Mouse (Mus musculus) liver, embryonic 11.5 days (tissue): ENCODE results near the gene Camk2g. TPM values are rescaled to one million over a fixed set of nuclear protein-coding genes. Genes with fewer than 3 reads are reported as not detected.
A peak's percentile ranks its signal among the peaks of the same experiment; 100 is the strongest.

Experiments used
- ATAC-seq: fragments of 200-750 bp; cut with Nextera tagmentation; replicated peaks from 2 replicates; pipeline ENCODE4 v1.8.0; 2017; ENCODE audit warnings: moderate number of reproducible peaks, mild to moderate bottlenecking, moderate TSS enrichment, moderate library complexity; ENCODE audit not compliant: low FRiP score
- DNase-seq: peaks from one replicate; pipeline ENCODE4 v3.0.0-alpha.2; 2017; ENCODE audit warnings: low spot score
- H3K27ac ChIP-seq: fragments of 300-500 bp; sonication (generic); 2 replicates; pipeline ENCODE4 v1.5.1; 2014; ENCODE audit warnings: mild to moderate bottlenecking, low read depth, low read length, control low read depth
- H3K27me3 ChIP-seq: fragments of 300-500 bp; sonication (generic); replicated peaks from 2 replicates; pipeline ENCODE4 v1.6.1; 2014; ENCODE audit warnings: low read length, mixed read lengths; ENCODE audit not compliant: control insufficient read depth, insufficient read depth
- H3K36me3 ChIP-seq: fragments of 300-500 bp; sonication (generic); 2 replicates; pipeline ENCODE4 v1.6.1; 2014; ENCODE audit warnings: mild to moderate bottlenecking, low read length, moderate library complexity, mixed read lengths; ENCODE audit not compliant: control insufficient read depth, insufficient read depth
- H3K4me1 ChIP-seq: fragments of 300-500 bp; sonication (generic); replicated peaks from 2 replicates; pipeline ENCODE4 v1.6.1; 2014; ENCODE audit warnings: low read length, mixed read lengths; ENCODE audit not compliant: control insufficient read depth, insufficient read depth
- H3K4me2 ChIP-seq: fragments of 300-500 bp; sonication (generic); 2 replicates; pipeline ENCODE4 v1.6.1; 2014; ENCODE audit warnings: mild to moderate bottlenecking, control low read depth, moderate library complexity
- H3K4me3 ChIP-seq: fragments of 300-500 bp; sonication (generic); 2 replicates; pipeline ENCODE4 v1.5.1; 2014; ENCODE audit warnings: low read depth, low read length, control low read depth
- H3K9ac ChIP-seq: fragments of 300-500 bp; sonication (generic); 2 replicates; pipeline ENCODE4 v1.6.1; 2014; ENCODE audit warnings: low read depth, low read length, control low read depth
- H3K9me3 ChIP-seq: fragments of 300-500 bp; sonication (generic); 2 replicates; pipeline ENCODE4 v1.6.1; 2016; ENCODE audit warnings: low read length, inconsistent platforms, mixed read lengths; ENCODE audit not compliant: control insufficient read depth
- WGBS: fragments of 180-500 bp; shearing (Covaris S2); extraction: QIAGEN DNeasy Blood & Tissue Kit; methylation state at CpG from one replicate; pipeline ENCODE4 v1.1.7; 2014; 5-methylcytosine and 5-hydroxymethylcytosine counted together
- polyA plus RNA-seq: library from polyadenylated mRNA; unstranded; fragments of >200 nt; fragmentation: Nextera tagmentation; extraction: Ambion mirVana; gene quantifications from 2 replicates; pipeline ENCODE4 v1.2.1, GENCODE M21; 2014

Camk2g gene
- polyA plus RNA-seq, 1 experiment from 2014 or later, result 28.6 TPM

DNA sequence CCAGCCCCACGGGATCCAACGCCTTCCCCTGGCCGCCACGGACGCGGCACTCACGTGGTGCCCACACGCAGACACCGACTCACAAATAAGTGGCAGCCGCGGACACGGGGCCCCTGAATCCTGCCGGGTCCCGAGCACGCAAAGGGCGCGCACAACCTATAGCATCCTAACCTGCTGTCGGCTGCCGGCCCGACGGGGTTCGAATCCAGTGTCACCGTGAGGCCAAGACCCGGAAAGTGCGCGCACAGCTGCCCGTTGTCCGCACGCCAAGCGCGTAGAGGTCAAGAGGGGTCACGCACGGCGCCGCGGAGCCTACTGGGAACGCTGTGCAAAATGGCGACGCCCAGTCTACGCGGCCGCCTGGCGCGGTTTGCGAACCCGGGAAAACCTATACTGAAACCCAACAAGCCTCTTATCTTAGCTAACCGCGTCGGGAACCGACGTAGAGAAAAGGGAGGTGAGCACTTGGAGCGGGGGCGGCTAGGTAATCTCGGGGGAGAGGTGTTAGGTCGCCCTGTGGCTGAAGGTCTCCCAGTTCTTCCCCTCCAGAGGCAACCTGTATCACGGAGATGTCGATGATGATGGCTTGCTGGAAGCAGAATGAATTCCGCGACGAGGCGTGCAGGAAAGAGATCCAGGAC lies 91.0 kb downstream of the Camk2g start, which contains the start of gene Chchd1:
TSS of gene Chchd1 (plus strand) at position 266 of the 641 bp plus-strand sequence.
- DNase-seq (peak; percentile 94), ATAC-seq (peak; percentile 85)
- Histone ChIP-seq H3K27ac (peak within 1 kb of the TSS; percentile 93), H3K27me3 (no peaks in the 10 kb centered on the region), H3K9me3 (no peaks in the 10 kb centered on the region), H3K4me3 (peak within 1 kb of the TSS; percentile 94), H3K9ac (peak within 1 kb of the TSS; percentile 95), H3K4me2 (peak within 1 kb of the TSS; percentile 87), H3K36me3 (peaks cover 10% of the 10 kb centered on the region; the same call in 1 of the 2 replicates), H3K4me1 (peaks cover 35% of the 10 kb centered on the region)
- WGBS, result under 1% methylated on average over 61 of the region's 61 CpGs

DNA sequence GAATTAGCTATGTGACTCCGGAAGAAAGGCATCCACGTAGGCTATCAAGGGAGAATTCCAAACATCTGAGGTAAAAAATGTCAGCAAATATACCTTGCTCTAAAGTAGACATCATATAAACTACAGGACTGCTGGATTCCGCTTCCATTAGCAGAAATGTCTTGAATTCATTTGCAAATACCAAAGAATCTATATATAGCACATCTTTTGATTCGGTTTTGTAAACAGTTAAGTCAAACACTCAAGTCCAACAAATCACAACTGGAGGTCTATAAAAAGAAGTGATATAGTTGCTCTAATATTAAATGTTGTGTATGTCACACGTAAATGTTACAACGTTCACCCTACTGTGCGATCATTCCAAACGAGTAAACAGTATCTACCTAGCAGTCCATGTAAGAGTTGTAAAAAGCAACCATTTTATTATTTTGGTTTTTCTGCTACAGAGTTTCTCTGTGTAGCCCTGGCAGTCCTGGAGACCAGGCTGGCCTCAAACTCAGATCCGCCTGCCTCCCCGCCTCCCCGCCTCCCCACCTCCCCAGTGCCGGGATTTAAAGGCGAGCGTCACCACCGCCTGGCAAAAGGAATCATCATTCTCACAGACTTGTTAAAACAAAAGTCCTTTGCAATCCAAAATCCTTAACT lies 91.7 kb downstream of the Camk2g start:
- peak overlapping the region; percentile 87 for H3K4me2 ChIP-seq
- WGBS, result 11% methylated on average over 15 of the region's 15 CpGs
- peaks cover 38% of the 10 kb centered on the region for H3K4me1 ChIP-seq
- ATAC-seq (peak; percentile 35; the same call in 1 of the 2 replicates), DNase-seq (no peak)
- peaks cover 10% of the 10 kb centered on the region; the same call in 1 of the 2 replicates for H3K36me3 ChIP-seq
- peak overlapping the region; percentile 93; the same call in 1 of the 2 replicates for H3K27ac ChIP-seq
- H3K9ac ChIP-seq, result peak overlapping the region; percentile 95
- H3K27me3 ChIP-seq, result no peaks in the 10 kb centered on the region
- H3K9me3 ChIP-seq, result no peaks in the 10 kb centered on the region
- H3K4me3 ChIP-seq, result peak overlapping the region; percentile 94

- Histone ChIP-seq H3K9me3 (no peaks in the 10 kb centered on the region), H3K27ac (no peak overlapping the region), H3K4me3 (peak overlapping the region; percentile 94), H3K9ac (peak overlapping the region; percentile 95), H3K4me1 (peaks cover 43% of the 10 kb centered on the region), H3K36me3 (peaks cover 13% of the 10 kb centered on the region; the same call in 1 of the 2 replicates), H3K27me3 (no peaks in the 10 kb centered on the region), H3K4me2 (peak overlapping the region; percentile 87)
- no peak for DNase-seq
- no peak for ATAC-seq
- WGBS, result 82% methylated on average over 8 of the region's 8 CpGs
These were observed 92.3 kb downstream of the Camk2g start for GRCm38 (mm10) chr14:20701554-20701953.

GRCm38 (mm10) chr14:20700362-20700761 lies 93.5 kb downstream of the Camk2g start:
- Histone ChIP-seq H3K9ac (no peak overlapping the region), H3K4me1 (peaks cover 53% of the 10 kb centered on the region), H3K36me3 (peaks cover 12% of the 10 kb centered on the region; the same call in 1 of the 2 replicates), H3K9me3 (no peaks in the 10 kb centered on the region), H3K27me3 (no peaks in the 10 kb centered on the region), H3K4me3 (no peak overlapping the region), H3K4me2 (no peak overlapping the region), H3K27ac (no peak overlapping the region)
- ATAC-seq (no peak), DNase-seq (no peak)
- WGBS, result 79% methylated on average over 3 of the region's 3 CpGs

GRCm38 (mm10) chr14:20698515-20698914 lies 95.4 kb downstream of the Camk2g start:
- H3K9ac ChIP-seq, result no peak overlapping the region

DNA sequence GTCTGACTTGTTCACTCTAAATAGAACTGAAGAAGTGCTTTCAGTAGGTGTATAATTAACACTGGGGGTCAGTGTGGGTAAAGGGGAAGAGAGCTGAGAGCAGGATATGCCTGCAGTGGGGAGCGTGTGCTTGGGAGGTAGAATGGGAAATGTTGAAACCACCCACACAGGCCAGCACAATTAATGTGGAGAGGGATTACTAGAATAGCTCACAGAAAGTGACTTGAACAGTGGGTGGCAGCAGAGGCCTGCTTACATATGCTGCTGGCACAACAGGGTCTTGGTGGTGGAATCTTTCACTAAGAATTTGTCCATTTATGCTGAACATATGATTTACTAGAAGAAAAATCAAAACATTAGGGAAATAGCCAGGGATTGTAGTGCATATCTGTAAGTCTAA lies 96.9 kb downstream of the Camk2g start:
- H3K27ac ChIP-seq, result no peak overlapping the region
- H3K4me3 ChIP-seq, result peak overlapping the region; percentile 25; the same call in 1 of the 2 replicates
- WGBS, result 38% methylated on average over 1 of the region's 1 CpGs
- H3K4me1 ChIP-seq, result peaks cover 61% of the 10 kb centered on the region
- peak overlapping the region; percentile 10 for H3K9ac ChIP-seq
- H3K9me3 ChIP-seq, result no peaks in the 10 kb centered on the region
- ATAC-seq, result no peak
- no peaks in the 10 kb centered on the region for H3K27me3 ChIP-seq
- no peak for DNase-seq
- H3K36me3 ChIP-seq, result peaks cover 23% of the 10 kb centered on the region
- peak overlapping the region; percentile 74 for H3K4me2 ChIP-seq

More at GRCm38 (mm10) chr14:20698515-20698914, 95.4 kb downstream of the Camk2g start:
- Histone ChIP-seq H3K4me3 (no peak overlapping the region), H3K36me3 (peaks cover 12% of the 10 kb centered on the region; the same call in 1 of the 2 replicates), H3K4me2 (peak overlapping the region; percentile 16; the same call in 1 of the 2 replicates), H3K27ac (no peak overlapping the region), H3K9me3 (no peaks in the 10 kb centered on the region), H3K27me3 (no peaks in the 10 kb centered on the region), H3K4me1 (peaks cover 61% of the 10 kb centered on the region)
- 60% methylated on average over 2 of the region's 2 CpGs for WGBS
- DNase-seq (no peak), ATAC-seq (no peak)

DNA sequence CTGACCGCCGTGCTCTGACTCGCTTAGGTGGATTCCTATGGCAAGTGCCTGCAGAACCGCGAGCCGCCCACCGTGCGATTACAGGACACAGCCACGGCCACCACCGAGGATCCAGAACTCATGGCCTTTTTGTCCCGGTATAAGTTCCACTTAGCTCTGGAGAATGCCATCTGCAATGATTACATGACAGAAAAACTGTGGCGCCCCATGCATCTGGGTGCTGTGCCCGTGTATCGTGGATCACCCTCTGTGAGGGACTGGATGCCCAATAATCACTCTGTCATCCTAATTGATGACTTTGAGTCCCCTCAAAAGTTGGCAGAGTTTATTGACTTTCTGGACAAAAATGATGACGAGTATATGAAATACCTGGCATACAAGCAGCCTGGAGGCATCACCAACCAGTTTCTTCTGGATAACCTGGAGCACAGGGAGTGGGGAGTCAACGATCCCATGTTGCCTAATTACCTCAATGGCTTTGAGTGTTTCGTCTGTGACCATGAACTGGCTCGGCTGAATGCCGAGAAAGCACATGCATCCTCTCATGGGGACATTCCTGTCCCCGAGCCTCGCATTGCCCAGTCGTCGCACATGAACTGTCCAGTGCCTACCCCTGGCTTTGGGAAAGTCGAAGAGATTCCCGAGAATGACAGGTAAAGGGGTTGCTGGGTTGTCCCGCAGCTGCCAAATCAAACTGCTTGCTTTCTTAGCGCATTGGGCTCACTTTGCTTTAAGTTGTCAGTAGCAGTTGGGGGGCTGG lies 97.9 kb downstream of the Camk2g start:
- peak overlapping the region; percentile 74 for H3K4me2 ChIP-seq
- no peak for ATAC-seq
- DNase-seq, result no peak
- 21% methylated on average over 27 of the region's 27 CpGs for WGBS
- H3K27me3 ChIP-seq, result no peaks in the 10 kb centered on the region
- H3K27ac ChIP-seq, result peak overlapping the region; percentile 97
- H3K4me1 ChIP-seq, result peaks cover 51% of the 10 kb centered on the region
- peaks cover 33% of the 10 kb centered on the region for H3K36me3 ChIP-seq
- H3K4me3 ChIP-seq, result peak overlapping the region; percentile 73
- H3K9me3 ChIP-seq, result no peaks in the 10 kb centered on the region
- H3K9ac ChIP-seq, result peak overlapping the region; percentile 89
